Mouse (Mus musculus) neural tube, embryonic 15.5 days (tissue): ENCODE data around the gene Zfp334. TPM values are rescaled to one million over a fixed set of nuclear protein-coding genes. Genes with fewer than 3 reads are reported as not detected.

Experiments
- ATAC-seq: fragments of 200-750 bp; cut with Nextera tagmentation; 2 replicates; pipeline ENCODE4 v1.8.0; 2017; ENCODE audit warnings: mild to moderate bottlenecking, moderate TSS enrichment, moderate library complexity; ENCODE audit not compliant: low FRiP score
- H3K27ac ChIP-seq: fragments of 300-500 bp; sonication (generic); replicated peaks from 2 replicates; pipeline ENCODE4 v1.5.1; 2015; ENCODE audit warnings: mild to moderate bottlenecking, inconsistent platforms
- H3K27me3 ChIP-seq: fragments of 300-500 bp; sonication (generic); replicated peaks from 2 replicates; pipeline ENCODE4 v1.6.1; 2015; ENCODE audit warnings: inconsistent platforms
- H3K36me3 ChIP-seq: fragments of 300-500 bp; sonication (generic); 2 replicates; pipeline ENCODE4 v1.6.1; 2015; ENCODE audit warnings: inconsistent platforms
- H3K4me1 ChIP-seq: fragments of 300-500 bp; sonication (generic); 2 replicates; pipeline ENCODE4 v1.6.1; 2015; ENCODE audit warnings: inconsistent platforms
- H3K4me2 ChIP-seq: fragments of 300-500 bp; sonication (generic); 2 replicates; pipeline ENCODE4 v1.6.1; 2015; ENCODE audit warnings: inconsistent platforms, mild to moderate bottlenecking, moderate library complexity
- H3K4me3 ChIP-seq: fragments of 300-500 bp; sonication (generic); replicated peaks from 2 replicates; pipeline ENCODE4 v1.5.1; 2015; ENCODE audit warnings: mild to moderate bottlenecking, inconsistent platforms
- H3K9ac ChIP-seq: fragments of 300-500 bp; sonication (generic); replicated peaks from 2 replicates; pipeline ENCODE4 v1.6.1; 2015; ENCODE audit warnings: mild to moderate bottlenecking, inconsistent platforms
- H3K9me3 ChIP-seq: fragments of 300-500 bp; sonication (generic); replicated peaks from 2 replicates; pipeline ENCODE4 v1.6.1; 2016; ENCODE audit warnings: inconsistent platforms
- WGBS: fragments of 180-500 bp; shearing (Covaris S2); methylation state at CpG from one replicate; pipeline ENCODE4 v1.1.7; 2015; ENCODE audit warnings: mixed read lengths; 5-methylcytosine and 5-hydroxymethylcytosine counted together
- polyA plus RNA-seq: library from polyadenylated mRNA; unstranded; fragments of >200 nt; fragmentation: Nextera tagmentation; extraction: Ambion mirVana; gene quantifications from 2 replicates; pipeline ENCODE4 v1.2.1, GENCODE M21; 2015

The Zfp334 gene
- polyA plus RNA-seq, 1 experiment from 2014 or later, result 7.2 TPM

DNA sequence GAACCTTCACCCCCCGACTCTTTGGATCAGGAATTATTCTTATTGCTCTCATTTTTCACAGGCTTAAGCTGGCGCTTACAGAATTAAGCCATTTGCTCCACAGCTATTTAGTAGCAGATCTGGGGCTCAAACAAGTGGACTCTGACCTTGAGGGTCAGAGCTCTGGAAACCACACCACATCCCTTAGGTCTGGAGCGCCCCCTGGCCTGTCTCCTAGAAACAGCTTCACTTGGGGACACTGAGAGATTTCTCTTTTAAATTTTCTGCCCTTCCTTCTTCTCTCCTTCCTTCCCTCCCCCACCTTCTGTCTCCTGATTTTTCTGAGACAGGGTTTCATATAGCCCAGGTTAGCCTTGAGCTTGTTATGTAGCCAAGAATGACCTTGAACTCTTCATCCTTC is 50.9 kb downstream of the Zfp334 start:
- WGBS, result 27% methylated on average over 3 of the region's 3 CpGs
- Histone ChIP-seq H3K4me3 (no peak overlapping the region), H3K9ac (no peak overlapping the region), H3K27me3 (no peaks in the 10 kb centered on the region), H3K27ac (no peak overlapping the region), H3K4me2 (no peak overlapping the region), H3K9me3 (no peaks in the 10 kb centered on the region), H3K4me1 (peaks cover 4% of the 10 kb centered on the region; the same call in 1 of the 2 replicates), H3K36me3 (no peaks in the 10 kb centered on the region)
- no peak for ATAC-seq

DNA sequence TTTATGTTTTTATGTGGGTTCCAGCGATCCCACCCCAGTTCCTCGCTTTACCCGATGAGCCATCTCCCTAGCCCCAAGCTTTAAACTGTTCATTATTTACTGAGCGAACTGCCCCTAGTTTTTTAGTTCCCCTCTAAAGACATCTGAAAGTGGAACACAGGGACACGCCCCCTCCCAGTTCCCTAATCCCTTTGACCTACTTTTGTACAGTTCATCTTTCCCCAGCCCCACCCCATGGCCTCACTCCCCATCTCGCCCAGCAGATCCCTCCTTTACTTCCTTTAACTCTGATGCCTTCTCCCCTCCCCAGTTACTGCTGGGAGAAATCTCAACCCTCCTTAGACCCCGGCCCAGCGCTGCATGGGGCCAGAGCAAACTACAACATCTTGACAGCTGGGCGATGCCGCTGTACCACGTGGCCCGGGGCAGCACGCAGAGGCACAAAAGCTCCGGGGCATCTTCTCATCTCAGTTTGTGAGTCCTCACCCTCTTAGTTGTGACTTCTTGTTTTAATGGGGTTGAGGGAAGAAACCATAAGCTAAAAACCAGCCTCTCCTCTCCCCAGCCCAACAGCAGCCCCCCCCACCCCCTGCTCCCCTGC is 55.3 kb downstream of the Zfp334 start:
- Histone ChIP-seq H3K9ac (no peak overlapping the region), H3K27me3 (0 out of 2 replicates have a peak, but pooled peaks cover 4% of the 10 kb centered on the region), H3K4me1 (peaks cover 8% of the 10 kb centered on the region), H3K27ac (no peak overlapping the region), H3K4me3 (no peak overlapping the region), H3K4me2 (no peak overlapping the region), H3K9me3 (0 out of 2 replicates have a peak, but pooled peaks cover 3% of the 10 kb centered on the region), H3K36me3 (no peaks in the 10 kb centered on the region)
- 48% methylated on average over 14 of the region's 14 CpGs for WGBS
- ATAC-seq, result no peak

DNA sequence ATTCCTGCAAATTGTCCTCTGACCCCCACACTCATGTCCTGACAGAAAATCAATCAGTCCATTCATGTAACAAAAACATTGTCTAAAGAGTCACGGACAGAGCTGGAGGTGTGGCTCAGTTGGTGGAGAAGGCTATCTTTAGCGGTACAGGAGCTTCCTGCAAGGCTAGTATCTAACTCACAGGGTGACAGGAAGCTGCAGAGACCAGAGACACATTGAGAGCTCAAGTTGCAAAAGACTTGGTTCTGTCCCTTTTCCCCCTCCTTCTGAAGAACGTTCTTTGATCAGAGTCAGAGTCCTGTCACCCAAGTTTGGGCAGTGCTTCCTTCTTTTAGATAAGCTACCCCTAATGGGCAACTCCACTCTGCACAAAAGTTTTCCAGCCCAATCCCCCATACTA is 58.4 kb downstream of the Zfp334 start:
- H3K4me1 ChIP-seq, result peaks cover 24% of the 10 kb centered on the region
- no peak overlapping the region for H3K4me2 ChIP-seq
- WGBS, result 46% methylated on average over 3 of the region's 3 CpGs

DNA sequence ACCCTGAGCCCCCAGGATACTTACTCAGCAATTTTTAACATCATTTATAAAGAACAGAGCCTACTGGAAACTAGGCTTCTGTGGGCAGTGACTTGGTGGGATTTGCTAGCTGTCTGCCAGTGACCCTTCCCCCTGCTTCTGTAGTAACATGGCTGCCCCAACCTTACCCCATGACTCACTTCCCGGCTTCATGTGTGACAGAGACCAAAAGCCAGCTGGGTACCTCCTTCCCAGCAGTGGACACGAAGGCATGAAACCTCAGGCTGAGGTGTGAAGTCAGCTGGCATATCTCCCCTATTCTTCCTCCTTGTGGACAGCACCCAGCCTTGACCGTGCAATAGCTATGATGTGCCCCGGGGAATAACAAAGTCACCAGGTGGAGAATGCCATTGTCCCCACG is 59.3 kb downstream of the Zfp334 start:
- whole genome bisulfite sequencing, result 77% methylated on average over 5 of the region's 5 CpGs
- H3K27me3 ChIP-seq, result 0 out of 2 replicates have a peak, but pooled peaks cover 4% of the 10 kb centered on the region
- 0 out of 2 replicates have a peak, but pooled peaks cover 3% of the 10 kb centered on the region for H3K9me3 ChIP-seq
- H3K36me3 ChIP-seq, result no peaks in the 10 kb centered on the region
- H3K4me3 ChIP-seq, result no peak overlapping the region
- H3K4me1 ChIP-seq, result peaks cover 34% of the 10 kb centered on the region
- ATAC-seq, result no peak
- no peak overlapping the region for H3K9ac ChIP-seq
- no peak overlapping the region for H3K4me2 ChIP-seq
- H3K27ac ChIP-seq, result no peak overlapping the region

More for the DNA sequence above, 58.4 kb downstream of the Zfp334 start:
- no peak overlapping the region for H3K9ac ChIP-seq
- no peak overlapping the region for H3K27ac ChIP-seq
- no peak overlapping the region for H3K4me3 ChIP-seq
- no peak for ATAC-seq
- no peaks in the 10 kb centered on the region for H3K36me3 ChIP-seq
- 0 out of 2 replicates have a peak, but pooled peaks cover 3% of the 10 kb centered on the region for H3K9me3 ChIP-seq
- 0 out of 2 replicates have a peak, but pooled peaks cover 4% of the 10 kb centered on the region for H3K27me3 ChIP-seq

DNA sequence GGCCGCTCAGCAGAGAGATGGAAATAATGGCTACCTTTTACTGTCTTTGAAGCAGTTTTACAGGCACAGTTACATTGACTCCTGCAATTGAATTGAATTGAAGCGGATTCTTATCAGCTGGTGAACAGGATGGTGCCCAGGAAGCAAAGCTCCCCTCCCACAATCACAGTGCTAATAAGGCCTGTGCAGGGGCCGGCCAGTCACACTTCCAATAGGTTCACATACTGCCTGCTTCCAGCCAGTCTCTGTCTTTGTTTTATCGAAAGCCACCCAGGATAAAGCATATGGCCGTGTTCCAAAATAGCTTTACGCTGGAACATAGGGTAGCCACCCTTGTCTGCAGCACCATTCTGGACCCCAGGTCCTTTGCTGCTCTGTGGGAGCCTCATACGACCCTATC is 60.7 kb downstream of the Zfp334 start:
- peak overlapping the region; percentile 91 for H3K4me3 ChIP-seq
- 0 out of 2 replicates have a peak, but pooled peaks cover 4% of the 10 kb centered on the region for H3K27me3 ChIP-seq
- peak overlapping the region; percentile 69 for H3K9ac ChIP-seq
- 15% methylated on average over 7 of the region's 7 CpGs for WGBS
- no peaks in the 10 kb centered on the region for H3K36me3 ChIP-seq
- peak overlapping the region; percentile 89 for H3K4me2 ChIP-seq
- H3K4me1 ChIP-seq, result peaks cover 46% of the 10 kb centered on the region
- peak overlapping the region; percentile 95 for H3K27ac ChIP-seq
- ATAC-seq, result no peak
- H3K9me3 ChIP-seq, result 0 out of 2 replicates have a peak, but pooled peaks cover 3% of the 10 kb centered on the region

DNA sequence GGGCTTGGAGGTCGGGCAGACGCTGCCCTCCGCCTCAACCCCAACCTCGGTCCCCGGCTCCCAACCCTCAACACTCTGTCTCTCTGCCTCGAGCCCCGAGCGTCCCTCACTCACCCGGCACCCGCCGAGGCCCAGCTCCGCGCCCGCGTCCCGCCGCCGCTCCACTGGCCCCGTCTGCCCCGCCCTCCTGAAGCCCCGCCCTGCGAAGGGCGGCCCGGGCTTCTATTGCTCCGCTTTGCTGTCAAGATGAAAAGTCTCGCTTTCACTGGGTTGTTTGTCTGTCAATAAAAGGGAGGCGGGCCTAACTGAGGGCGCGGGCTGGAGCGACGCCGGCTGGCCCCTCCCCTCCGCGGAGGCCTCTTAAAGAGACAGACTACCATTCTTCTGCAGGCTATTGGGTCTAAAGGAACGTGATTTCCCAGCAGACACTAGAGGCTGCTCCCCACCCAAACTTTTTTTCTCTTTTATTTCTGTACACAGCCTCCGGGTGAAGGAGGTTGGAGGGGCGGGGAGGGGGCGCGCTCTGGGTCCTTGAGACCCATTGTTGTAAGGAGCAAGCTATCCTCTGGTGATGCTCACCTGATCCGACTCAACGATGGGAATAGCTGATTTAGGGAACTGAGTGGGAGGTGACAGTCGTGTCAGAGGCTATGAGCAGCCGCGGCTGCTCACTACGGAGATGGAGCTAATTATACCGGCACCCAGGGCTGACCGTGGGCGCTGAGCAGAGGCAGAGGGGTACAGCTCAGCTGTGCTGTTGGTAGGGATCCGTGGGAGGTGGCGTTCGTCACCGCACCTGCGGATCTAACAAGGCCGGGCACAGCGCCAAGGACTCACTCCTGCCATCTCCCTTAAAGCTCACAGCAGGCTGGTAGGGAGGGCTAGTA is 61.5 kb downstream of the Zfp334 start, which contains the start of gene Elmo2:
TSS of gene Elmo2 (minus strand) at position 176 of the 887 bp plus-strand sequence.
- WGBS, result under 1% methylated on average over 54 of the region's 55 CpGs
- H3K36me3 ChIP-seq, result no peaks in the 10 kb centered on the region
- ATAC-seq, result peak; percentile 96
- 0 out of 2 replicates have a peak, but pooled peaks cover 4% of the 10 kb centered on the region for H3K27me3 ChIP-seq
- peak within 1 kb of the TSS; percentile 89 for H3K4me2 ChIP-seq
- H3K27ac ChIP-seq, result peak within 1 kb of the TSS; percentile 95
- 0 out of 2 replicates have a peak, but pooled peaks cover 3% of the 10 kb centered on the region for H3K9me3 ChIP-seq
- peak within 1 kb of the TSS; percentile 91 for H3K4me3 ChIP-seq
- peaks cover 54% of the 10 kb centered on the region for H3K4me1 ChIP-seq
- peak within 1 kb of the TSS; percentile 89 for H3K9ac ChIP-seq

DNA sequence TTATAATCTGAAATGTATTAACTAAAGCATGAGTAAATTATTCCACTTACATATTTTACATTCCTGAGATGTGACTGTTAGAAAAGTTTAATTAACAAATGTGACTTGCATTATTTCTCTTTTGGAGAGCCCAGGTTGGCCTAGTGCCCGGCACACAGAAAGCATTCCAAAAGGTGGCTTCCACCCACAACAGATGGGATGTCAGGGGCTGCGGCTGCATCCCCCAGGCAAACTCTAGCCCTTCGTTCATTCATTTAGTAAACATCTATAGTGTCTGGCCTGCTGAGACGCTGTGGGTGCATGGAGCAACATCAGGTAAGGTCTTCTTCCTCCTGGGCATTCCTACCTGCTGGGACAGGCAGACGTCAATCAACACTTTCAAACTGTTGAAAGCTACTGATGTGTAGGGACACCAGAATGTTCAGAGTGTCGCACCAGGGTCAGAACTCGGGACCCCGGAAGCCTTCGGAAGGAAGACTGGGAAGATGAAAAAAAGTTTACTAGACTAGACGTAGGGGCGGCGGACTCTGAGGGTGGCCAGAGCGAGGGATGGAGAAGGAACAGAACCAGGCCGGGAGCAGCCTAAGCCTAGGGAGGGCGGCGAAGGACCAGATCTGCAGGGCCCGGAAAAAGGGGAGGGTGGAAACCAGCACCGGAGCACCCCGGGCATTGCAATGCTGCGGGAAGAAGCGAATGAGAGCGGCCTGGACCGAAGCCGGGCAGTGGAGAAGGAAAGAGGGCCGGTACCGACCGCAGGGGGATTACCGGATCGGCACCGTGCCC is 62.3 kb downstream of the Zfp334 start:
- H3K4me1 ChIP-seq, result peaks cover 63% of the 10 kb centered on the region
- H3K27me3 ChIP-seq, result 0 out of 2 replicates have a peak, but pooled peaks cover 4% of the 10 kb centered on the region
- peak overlapping the region; percentile 79 for H3K27ac ChIP-seq
- H3K9me3 ChIP-seq, result no peaks in the 10 kb centered on the region
- peak overlapping the region; percentile 89 for H3K9ac ChIP-seq
- no peaks in the 10 kb centered on the region for H3K36me3 ChIP-seq
- H3K4me3 ChIP-seq, result peak overlapping the region; percentile 91
- ATAC-seq, result peak; percentile 24
- peak overlapping the region; percentile 71 for H3K4me2 ChIP-seq
- under 1% methylated on average over 30 of the region's 30 CpGs for WGBS

Other genes with a start within 250 kb of the Zfp334 start
- gene Cdh22, start 153.4 kb downstream of the Zfp334 start, polyA plus RNA-seq, result 11.9 and 15.2 TPM in 2 replicates
- gene Slc35c2, start 100.4 kb downstream of the Zfp334 start, polyA plus RNA-seq, result 65.6 and 68.3 TPM in 2 replicates
- gene Elmo2, start 61.8 kb downstream of the Zfp334 start, polyA plus RNA-seq, result 85.1 and 89.1 TPM in 2 replicates
- 3.8 and 4.7 TPM in 2 replicates for gene Zfp663, start 19.5 kb downstream of the Zfp334 start, polyA plus RNA-seq
- gene Ocstamp, start 12.1 kb upstream of the Zfp334 start, polyA plus RNA-seq, result 0.05 TPM in 1 of 2 replicates, not detected in the other
- 2.8 and 3.5 TPM in 2 replicates for gene Slc13a3, start 85.0 kb upstream of the Zfp334 start, polyA plus RNA-seq
- 34.0 and 35.5 TPM in 2 replicates for gene Trp53rka, start 105.1 kb upstream of the Zfp334 start, polyA plus RNA-seq
- 2.3 and 2.6 TPM in 2 replicates for gene Slc2a10, start 115.5 kb upstream of the Zfp334 start, polyA plus RNA-seq
- gene Eya2, start 206.8 kb upstream of the Zfp334 start, polyA plus RNA-seq, result 5.2 and 11.3 TPM in 2 replicates